Mouse (Mus musculus) liver, embryonic 12.5 days (tissue): ENCODE results near the gene Mus81. TPM values are rescaled to one million over a fixed set of nuclear protein-coding genes. Genes with fewer than 3 reads are reported as not detected.
"Not testable (repeated sequence)": the region's sequence is repeated elsewhere in the genome, so short reads cannot be mapped to it uniquely, and the experiment has no call there.

Source experiments
- ATAC-seq: fragments of 200-750 bp; cut with Nextera tagmentation; 2 replicates; pipeline ENCODE4 v1.8.0; 2017; ENCODE audit warnings: moderate number of reproducible peaks, mild to moderate bottlenecking, moderate library complexity
- H3K27ac ChIP-seq: fragments of 300-500 bp; sonication (generic); 2 replicates; pipeline ENCODE4 v1.5.1; 2016; ENCODE audit warnings: mild to moderate bottlenecking
- H3K27me3 ChIP-seq: fragments of 300-500 bp; sonication (generic); replicated peaks from 2 replicates; pipeline ENCODE4 v1.6.1; 2016; ENCODE audit warnings: mild to moderate bottlenecking, moderate library complexity
- H3K36me3 ChIP-seq: fragments of 300-500 bp; sonication (generic); 2 replicates; pipeline ENCODE4 v1.6.1; 2016; ENCODE audit warnings: mild to moderate bottlenecking, moderate library complexity
- H3K4me1 ChIP-seq: fragments of 300-500 bp; sonication (generic); 2 replicates; pipeline ENCODE4 v1.6.1; 2016
- H3K4me2 ChIP-seq: fragments of 300-500 bp; sonication (generic); 2 replicates; pipeline ENCODE4 v1.6.1; 2016; ENCODE audit warnings: mild to moderate bottlenecking, moderate library complexity
- H3K4me3 ChIP-seq: fragments of 300-500 bp; sonication (generic); 2 replicates; pipeline ENCODE4 v1.5.1; 2016; ENCODE audit warnings: mild to moderate bottlenecking, moderate library complexity
- H3K9ac ChIP-seq: fragments of 300-500 bp; sonication (generic); 2 replicates; pipeline ENCODE4 v1.6.1; 2016; ENCODE audit warnings: mild to moderate bottlenecking, moderate library complexity
- H3K9me3 ChIP-seq: fragments of 300-500 bp; sonication (generic); replicated peaks from 2 replicates; pipeline ENCODE4 v1.6.1; 2016; ENCODE audit warnings: mild to moderate bottlenecking, moderate library complexity
- WGBS: fragments of 180-500 bp; shearing (Covaris S2); methylation state at CpG from one replicate; pipeline ENCODE4 v1.1.7; 2016; ENCODE audit not compliant: insufficient replicate concordance; 5-methylcytosine and 5-hydroxymethylcytosine counted together
- polyA plus RNA-seq: library from polyadenylated mRNA; unstranded; fragments of >200 nt; fragmentation: Nextera tagmentation; extraction: Ambion mirVana; gene quantifications from 2 replicates; pipeline ENCODE4 v1.2.1, GENCODE M21; 2016

Mus81 gene
- polyA plus RNA-seq, 1 experiment from 2014 or later: 22.2 TPM

GRCm38 (mm10) chr19:5511074-5511632 lies 23.0 kb upstream of the Mus81 start:
- 24% methylated on average over 15 of the region's 15 CpGs for WGBS
- Histone ChIP-seq H3K36me3 (no peaks in the 10 kb centered on the region), H3K4me2 (peak overlapping the region; percentile 97), H3K4me3 (peak overlapping the region; percentile 68), H3K9ac (peak overlapping the region; percentile 80), H3K27me3 (no peaks in the 10 kb centered on the region), H3K27ac (peak overlapping the region; percentile 74), H3K4me1 (peaks cover 48% of the 10 kb centered on the region), H3K9me3 (no peaks in the 10 kb centered on the region)
- ATAC-seq: no peak

- H3K4me2 ChIP-seq: peak within 1 kb of the TSS; percentile 97
- 3% methylated on average over 47 of the region's 47 CpGs for WGBS
Measured at GRCm38 (mm10) chr19:5510031-5511026, 22.1 kb upstream of the Mus81 start, which contains the start of gene Snx32. TSS of gene Snx32 (minus strand) at chr19:5510538.

DNA sequence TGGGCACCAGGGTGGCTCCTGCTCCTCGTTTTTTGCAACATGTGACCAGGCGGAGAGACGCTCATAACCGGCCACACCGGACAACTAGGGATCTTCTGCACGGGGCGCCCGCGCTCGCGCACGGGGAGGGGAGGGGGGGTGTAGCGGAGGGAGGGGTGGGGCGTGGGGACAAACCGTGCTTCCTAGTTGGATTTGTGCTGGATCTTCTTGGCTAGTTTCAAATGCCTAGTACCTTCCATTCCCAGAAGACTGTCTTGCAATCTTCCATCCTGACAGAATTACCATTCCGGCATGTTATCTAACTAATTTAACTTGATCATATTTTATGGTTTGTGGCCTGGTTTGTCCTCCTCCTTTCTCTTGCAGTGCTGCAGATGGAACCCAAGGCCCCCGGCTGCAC lies 15.5 kb upstream of the Mus81 start, which contains the start of gene 1700020D05Rik:
TSS of gene 1700020D05Rik (minus strand) at position 101 of the 400 bp plus-strand sequence.
- 69% methylated on average over 17 of the region's 17 CpGs for WGBS
- Histone ChIP-seq H3K9ac (no peak within 1 kb of the TSS), H3K36me3 (peaks cover 12% of the 10 kb centered on the region), H3K27ac (no peak within 1 kb of the TSS), H3K4me2 (no peak within 1 kb of the TSS), H3K27me3 (no peaks in the 10 kb centered on the region), H3K4me1 (0 out of 2 replicates have a peak, but pooled peaks cover 8% of the 10 kb centered on the region), H3K4me3 (no peak within 1 kb of the TSS), H3K9me3 (no peaks in the 10 kb centered on the region)
- no peak for ATAC-seq

More at GRCm38 (mm10) chr19:5510031-5511026, 22.1 kb upstream of the Mus81 start, which contains the start of gene Snx32:
- Histone ChIP-seq H3K9me3 (no peaks in the 10 kb centered on the region), H3K27ac (peak within 1 kb of the TSS; percentile 83), H3K4me3 (peak within 1 kb of the TSS; percentile 68), H3K27me3 (no peaks in the 10 kb centered on the region), H3K4me1 (peaks cover 48% of the 10 kb centered on the region), H3K9ac (peak within 1 kb of the TSS; percentile 80), H3K36me3 (no peaks in the 10 kb centered on the region)
- peak; percentile 98 for ATAC-seq

DNA sequence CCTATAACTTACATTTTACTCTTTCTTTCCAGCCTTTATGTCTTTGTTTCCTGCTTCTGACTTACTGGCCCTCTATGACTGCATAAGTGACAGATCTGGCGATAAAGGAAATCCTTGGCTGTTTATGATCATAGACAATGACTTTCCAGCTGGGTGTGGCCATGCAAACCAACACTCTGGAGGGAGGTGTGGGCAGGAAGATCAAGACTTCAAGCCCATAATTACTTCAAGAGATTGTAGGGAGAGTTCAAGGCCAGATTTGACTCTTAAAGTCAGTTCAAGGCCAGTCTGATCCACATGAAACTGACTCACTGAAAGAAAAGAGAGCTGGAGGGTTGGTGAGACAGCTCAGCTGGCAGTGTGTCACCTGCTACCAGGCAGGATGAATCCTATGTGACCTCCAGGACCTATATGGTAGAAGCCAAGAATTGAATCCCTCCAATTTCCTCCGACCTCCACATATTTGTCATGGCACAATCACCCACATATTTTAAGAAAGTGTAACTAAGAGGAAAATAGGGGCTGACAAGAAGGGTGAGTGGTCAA lies 12.2 kb upstream of the Mus81 start:
- no peak overlapping the region for H3K4me3 ChIP-seq
- ATAC-seq: no peak
- H3K4me2 ChIP-seq: no peak overlapping the region
- H3K36me3 ChIP-seq: peaks cover 43% of the 10 kb centered on the region
- no peak overlapping the region for H3K9ac ChIP-seq
- no peaks in the 10 kb centered on the region for H3K4me1 ChIP-seq
- WGBS: 63% methylated on average over 2 of the region's 2 CpGs
- H3K27me3 ChIP-seq: no peaks in the 10 kb centered on the region
- H3K27ac ChIP-seq: no peak overlapping the region
- no peaks in the 10 kb centered on the region for H3K9me3 ChIP-seq

DNA sequence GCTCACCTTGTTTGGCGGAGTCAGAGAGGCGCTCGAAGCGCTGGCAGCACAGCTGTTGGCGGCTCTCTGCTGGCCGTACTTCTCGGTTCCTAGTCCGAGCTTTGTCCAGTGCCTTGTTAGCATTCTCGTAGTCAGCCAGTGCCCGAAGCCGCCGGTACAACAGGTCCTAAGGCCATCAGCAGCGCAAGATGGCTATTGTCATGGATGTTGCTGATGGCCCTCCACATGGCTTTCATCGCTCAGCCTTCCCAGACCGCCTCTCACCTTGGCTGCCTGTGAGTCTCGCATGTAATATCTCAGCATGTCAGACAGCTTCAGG lies 7.8 kb upstream of the Mus81 start:
- no peak for ATAC-seq
- H3K4me2 ChIP-seq: no peak overlapping the region
- no peak overlapping the region for H3K9ac ChIP-seq
- no peak overlapping the region for H3K27ac ChIP-seq
- 88% methylated on average over 16 of the region's 16 CpGs for WGBS
- H3K36me3 ChIP-seq: peaks cover 69% of the 10 kb centered on the region
- H3K4me1 ChIP-seq: peaks cover 24% of the 10 kb centered on the region
- H3K4me3 ChIP-seq: no peak overlapping the region
- H3K27me3 ChIP-seq: no peaks in the 10 kb centered on the region
- H3K9me3 ChIP-seq: no peaks in the 10 kb centered on the region

- 78% methylated on average over 12 of the region's 12 CpGs for WGBS
- H3K9ac ChIP-seq: no peak overlapping the region
Measured at GRCm38 (mm10) chr19:5495353-5496051, 7.3 kb upstream of the Mus81 start.

GRCm38 (mm10) chr19:5494314-5494713 lies 6.1 kb upstream of the Mus81 start:
- no peaks in the 10 kb centered on the region for H3K27me3 ChIP-seq

More at GRCm38 (mm10) chr19:5495353-5496051, 7.3 kb upstream of the Mus81 start:
- Histone ChIP-seq H3K4me2 (no peak overlapping the region), H3K9me3 (no peaks in the 10 kb centered on the region), H3K4me1 (peaks cover 24% of the 10 kb centered on the region), H3K27me3 (no peaks in the 10 kb centered on the region), H3K36me3 (peaks cover 69% of the 10 kb centered on the region), H3K27ac (0 out of 2 replicates have a peak overlapping the region, but pooled peaks have one; percentile 36), H3K4me3 (no peak overlapping the region)
- ATAC-seq: no peak

GRCm38 (mm10) chr19:5493301-5493721 lies 5.1 kb upstream of the Mus81 start:
- Histone ChIP-seq H3K4me1 (peaks cover 39% of the 10 kb centered on the region), H3K36me3 (peaks cover 65% of the 10 kb centered on the region)
- H3K9ac ChIP-seq, H3K27me3 ChIP-seq, H3K27ac ChIP-seq, H3K4me3 ChIP-seq, ATAC-seq, H3K9me3 ChIP-seq, H3K4me2 ChIP-seq: not testable (repeated sequence)
- WGBS: 80% methylated on average over 9 of the region's 9 CpGs

More at GRCm38 (mm10) chr19:5494314-5494713, 6.1 kb upstream of the Mus81 start:
- H3K9me3 ChIP-seq: no peaks in the 10 kb centered on the region
- 90% methylated on average over 3 of the region's 3 CpGs for WGBS
- H3K9ac ChIP-seq: no peak overlapping the region
- peaks cover 67% of the 10 kb centered on the region for H3K36me3 ChIP-seq
- H3K27ac ChIP-seq: 0 out of 2 replicates have a peak overlapping the region, but pooled peaks have one; percentile 10
- no peak overlapping the region for H3K4me3 ChIP-seq
- no peak overlapping the region for H3K4me2 ChIP-seq
- no peak for ATAC-seq
- H3K4me1 ChIP-seq: peaks cover 32% of the 10 kb centered on the region

GRCm38 (mm10) chr19:5492641-5493040 lies 4.4 kb upstream of the Mus81 start:
- 0 out of 2 replicates have a peak overlapping the region, but pooled peaks have one; percentile 2 for H3K27ac ChIP-seq
- H3K36me3 ChIP-seq: peaks cover 59% of the 10 kb centered on the region
- peak overlapping the region; percentile 94 for H3K4me2 ChIP-seq
- no peak overlapping the region for H3K9ac ChIP-seq
- no peaks in the 10 kb centered on the region for H3K9me3 ChIP-seq
- peaks cover 41% of the 10 kb centered on the region for H3K4me1 ChIP-seq
- ATAC-seq: no peak
- H3K27me3 ChIP-seq: no peaks in the 10 kb centered on the region
- H3K4me3 ChIP-seq: no peak overlapping the region
- WGBS: 83% methylated on average over 4 of the region's 4 CpGs

- H3K4me1 ChIP-seq: peaks cover 55% of the 10 kb centered on the region
- H3K4me3 ChIP-seq: peak overlapping the region; percentile 99
- H3K4me2 ChIP-seq: peak overlapping the region; percentile 94
- H3K27me3 ChIP-seq: no peaks in the 10 kb centered on the region
- H3K27ac ChIP-seq: peak overlapping the region; percentile 100
- H3K36me3 ChIP-seq: peaks cover 46% of the 10 kb centered on the region
- under 1% methylated on average over 59 of the region's 59 CpGs for WGBS
- peak; percentile 48 for ATAC-seq
- H3K9me3 ChIP-seq: no peaks in the 10 kb centered on the region
- H3K9ac ChIP-seq: peak overlapping the region; percentile 99
Measured at GRCm38 (mm10) chr19:5490898-5491708, 2.9 kb upstream of the Mus81 start.
